Mouse (Mus musculus): ENCODE measurements around the gene Pqlc3. TPM values are rescaled to one million over a fixed set of nuclear protein-coding genes. Genes with fewer than 3 reads are reported as not detected.

Gene Pqlc3
- polyA plus RNA-seq, 1 experiment: 0.52 TPM

DNA sequence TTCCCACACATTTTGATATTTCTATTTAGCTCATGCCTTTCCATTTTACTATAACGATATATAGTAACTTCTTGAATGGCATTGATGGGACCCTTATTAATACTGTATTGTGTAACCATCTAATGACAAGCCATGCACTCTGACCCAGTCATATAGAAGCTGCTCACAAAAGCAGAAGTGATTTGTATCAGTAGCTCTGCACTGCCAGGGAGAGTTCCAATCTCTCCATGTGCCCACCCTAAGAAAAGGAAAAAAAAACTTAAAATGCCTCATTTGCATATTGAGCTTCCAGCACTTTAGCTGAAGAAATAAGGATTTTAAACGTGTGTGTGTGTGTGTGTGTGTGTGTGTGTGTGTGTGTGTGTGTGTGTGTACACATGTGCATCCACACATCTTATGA, 7.9 kb downstream of the Pqlc3 start:
- no peaks in the 10 kb centered on the region for H3K9me3 ChIP-seq (ENCODE audit: control insufficient read depth, low read length)
- H3K36me3 ChIP-seq (ENCODE audit: control insufficient read depth): peaks cover 60% of the 10 kb centered on the region
- H3K27me3 ChIP-seq (ENCODE audit: control insufficient read depth): no peaks in the 10 kb centered on the region; the same call in 1 of the 2 replicates
- H3K4me1 ChIP-seq (ENCODE audit: control insufficient read depth): peaks cover 4% of the 10 kb centered on the region
- no peak for TF ChIP-seq TAL1 (IDR thresholded peaks at IDR 0.05; ENCODE audit: low read length)
- TF ChIP-seq GATA1 (IDR thresholded peaks at IDR 0.05; ENCODE audit: low read length): no peak
- H3K4me3 ChIP-seq (replicated peaks): no peak overlapping the region

DNA sequence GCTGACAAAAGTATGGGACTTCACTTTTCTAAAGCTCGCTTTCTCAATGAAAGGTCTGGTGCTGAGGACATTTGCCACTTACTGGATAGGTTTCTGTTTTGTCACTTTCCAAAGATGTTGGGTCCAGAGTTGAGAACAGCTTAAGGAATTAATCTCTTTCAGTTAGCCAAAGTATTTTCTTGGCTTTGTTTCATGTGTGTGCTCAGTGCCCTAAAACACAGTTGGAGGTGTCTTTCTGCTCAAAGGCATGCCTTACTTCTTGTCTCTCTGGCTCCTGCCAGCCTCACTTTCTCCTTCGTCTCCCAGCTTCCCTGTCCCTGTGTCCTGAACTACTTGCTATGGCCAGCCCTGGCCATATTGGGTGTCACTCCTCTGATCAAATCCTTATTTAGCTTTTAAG, 8.8 kb downstream of the Pqlc3 start:
- no peaks in the 10 kb centered on the region for H3K27me3 ChIP-seq (ENCODE audit: control insufficient read depth)
- no peak overlapping the region for H3K4me3 ChIP-seq (replicated peaks)
- peaks cover 4% of the 10 kb centered on the region for H3K4me1 ChIP-seq (ENCODE audit: control insufficient read depth)
- peaks cover 60% of the 10 kb centered on the region for H3K36me3 ChIP-seq (ENCODE audit: control insufficient read depth)
- no peaks in the 10 kb centered on the region for H3K9me3 ChIP-seq (ENCODE audit: control insufficient read depth, low read length)
- no peak for TF ChIP-seq GATA1 (IDR thresholded peaks at IDR 0.05; ENCODE audit: low read length)
- no peak for TF ChIP-seq TAL1 (IDR thresholded peaks at IDR 0.05; ENCODE audit: low read length)

GRCm38 (mm10) chr12:16985778-16986177, 14.4 kb downstream of the Pqlc3 start:
- Histone ChIP-seq H3K9me3 (ENCODE audit: control insufficient read depth, low read length) (no peaks in the 10 kb centered on the region), H3K36me3 (ENCODE audit: control insufficient read depth) (peaks cover 69% of the 10 kb centered on the region), H3K27me3 (ENCODE audit: control insufficient read depth) (no peaks in the 10 kb centered on the region), H3K4me1 (ENCODE audit: control insufficient read depth) (no peaks in the 10 kb centered on the region), H3K4me3 (replicated peaks) (no peak overlapping the region)
- no peak for TF ChIP-seq TAL1 (IDR thresholded peaks at IDR 0.05; ENCODE audit: low read length)
- TF ChIP-seq GATA1 (IDR thresholded peaks at IDR 0.05; ENCODE audit: low read length): no peak

- Histone ChIP-seq H3K9me3 (ENCODE audit: control insufficient read depth, low read length) (no peaks in the 10 kb centered on the region), H3K36me3 (ENCODE audit: control insufficient read depth) (peaks cover 89% of the 10 kb centered on the region), H3K4me3 (replicated peaks) (no peak overlapping the region), H3K27me3 (ENCODE audit: control insufficient read depth) (no peaks in the 10 kb centered on the region), H3K4me1 (ENCODE audit: control insufficient read depth) (no peaks in the 10 kb centered on the region)
- TF ChIP-seq TAL1 (IDR thresholded peaks at IDR 0.05; ENCODE audit: low read length): no peak
- TF ChIP-seq GATA1 (IDR thresholded peaks at IDR 0.05; ENCODE audit: low read length): no peak
Observed at GRCm38 (mm10) chr12:16977120-16977519, 23.1 kb downstream of the Pqlc3 start.

- Histone ChIP-seq H3K9me3 (ENCODE audit: control insufficient read depth, low read length) (no peaks in the 10 kb centered on the region), H3K4me3 (replicated peaks) (no peak overlapping the region), H3K36me3 (ENCODE audit: control insufficient read depth) (peaks cover 79% of the 10 kb centered on the region), H3K27me3 (ENCODE audit: control insufficient read depth) (no peaks in the 10 kb centered on the region), H3K4me1 (ENCODE audit: control insufficient read depth) (no peaks in the 10 kb centered on the region)
- no peak for TF ChIP-seq TAL1 (IDR thresholded peaks at IDR 0.05; ENCODE audit: low read length)
- TF ChIP-seq GATA1 (IDR thresholded peaks at IDR 0.05; ENCODE audit: low read length): no peak
Observed at GRCm38 (mm10) chr12:16966811-16967210, 33.4 kb downstream of the Pqlc3 start.

DNA sequence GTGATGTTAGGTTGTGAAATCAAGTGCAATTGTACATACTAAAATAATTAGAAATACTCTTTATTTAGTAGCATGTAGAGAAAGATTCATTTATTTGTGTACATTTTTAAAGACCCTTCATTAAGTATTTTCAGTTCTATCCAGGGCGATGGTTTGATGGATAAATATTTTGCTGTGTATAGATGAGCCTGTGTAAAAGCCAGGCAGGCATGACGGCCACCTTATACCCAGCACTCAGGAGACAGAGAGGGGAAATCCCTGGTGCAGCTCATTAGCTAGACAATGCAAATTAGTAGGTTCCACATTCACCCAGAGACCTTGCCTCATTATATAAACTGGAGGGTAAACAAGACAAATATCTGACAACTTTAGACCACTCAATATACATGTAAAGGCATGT, 36.9 kb downstream of the Pqlc3 start:
- Histone ChIP-seq H3K36me3 (ENCODE audit: control insufficient read depth) (peaks cover 82% of the 10 kb centered on the region), H3K4me1 (ENCODE audit: control insufficient read depth) (no peaks in the 10 kb centered on the region), H3K9me3 (ENCODE audit: control insufficient read depth, low read length) (no peaks in the 10 kb centered on the region), H3K27me3 (ENCODE audit: control insufficient read depth) (no peaks in the 10 kb centered on the region), H3K4me3 (replicated peaks) (no peak overlapping the region)
- TF ChIP-seq TAL1 (IDR thresholded peaks at IDR 0.05; ENCODE audit: low read length) (no peak), GATA1 (IDR thresholded peaks at IDR 0.05; ENCODE audit: low read length) (no peak)

DNA sequence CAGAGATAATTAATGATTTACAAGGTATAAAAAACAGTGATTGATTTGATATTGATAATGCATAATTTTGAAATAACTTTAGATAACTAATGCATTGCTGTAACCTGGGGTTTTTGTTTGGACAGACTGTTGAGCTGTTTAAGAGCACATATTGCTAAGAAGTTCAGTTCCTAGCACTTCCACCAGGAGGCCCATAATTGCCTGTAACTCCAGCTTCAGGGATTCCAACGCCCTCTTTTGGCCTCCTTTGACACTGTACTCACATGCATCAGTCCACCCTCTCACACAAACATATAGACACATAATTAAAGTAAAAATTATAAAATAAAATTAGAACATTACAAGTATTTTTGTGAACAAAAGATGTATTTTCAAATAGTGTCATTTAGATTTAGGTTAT, 41.4 kb downstream of the Pqlc3 start:
- H3K4me1 ChIP-seq (ENCODE audit: control insufficient read depth): no peaks in the 10 kb centered on the region
- TF ChIP-seq GATA1 (IDR thresholded peaks at IDR 0.05; ENCODE audit: low read length): no peak
- no peak for TF ChIP-seq TAL1 (IDR thresholded peaks at IDR 0.05; ENCODE audit: low read length)
- H3K27me3 ChIP-seq (ENCODE audit: control insufficient read depth): no peaks in the 10 kb centered on the region
- H3K9me3 ChIP-seq (ENCODE audit: control insufficient read depth, low read length): no peaks in the 10 kb centered on the region
- no peak overlapping the region for H3K4me3 ChIP-seq (replicated peaks)
- H3K36me3 ChIP-seq (ENCODE audit: control insufficient read depth): peaks cover 84% of the 10 kb centered on the region

- Histone ChIP-seq H3K9me3 (ENCODE audit: control insufficient read depth, low read length) (no peaks in the 10 kb centered on the region), H3K36me3 (ENCODE audit: control insufficient read depth) (peaks cover 57% of the 10 kb centered on the region), H3K27me3 (ENCODE audit: control insufficient read depth) (no peaks in the 10 kb centered on the region), H3K4me1 (ENCODE audit: control insufficient read depth) (no peaks in the 10 kb centered on the region), H3K4me3 (replicated peaks) (no peak overlapping the region)
- TF ChIP-seq TAL1 (IDR thresholded peaks at IDR 0.05; ENCODE audit: low read length) (no peak), GATA1 (IDR thresholded peaks at IDR 0.05; ENCODE audit: low read length) (no peak)
Observed at GRCm38 (mm10) chr12:16948239-16948638, 52.0 kb downstream of the Pqlc3 start.

GRCm38 (mm10) chr12:16941976-16942375, 58.2 kb downstream of the Pqlc3 start:
- TF ChIP-seq GATA1 (IDR thresholded peaks at IDR 0.05; ENCODE audit: low read length) (no peak), TAL1 (IDR thresholded peaks at IDR 0.05; ENCODE audit: low read length) (no peak)
- Histone ChIP-seq H3K4me1 (ENCODE audit: control insufficient read depth) (no peaks in the 10 kb centered on the region), H3K36me3 (ENCODE audit: control insufficient read depth) (peaks cover 50% of the 10 kb centered on the region)

More at GRCm38 (mm10) chr12:16941976-16942375, 58.2 kb downstream of the Pqlc3 start:
- Histone ChIP-seq H3K27me3 (ENCODE audit: control insufficient read depth) (no peaks in the 10 kb centered on the region), H3K4me3 (replicated peaks) (no peak overlapping the region), H3K9me3 (ENCODE audit: control insufficient read depth, low read length) (no peaks in the 10 kb centered on the region)

Other genes starting within 250 kb of the Pqlc3 start
- gene Greb1, start 199.5 kb downstream of the Pqlc3 start, polyA plus RNA-seq (2012): 0.01 TPM in 1 of 2 replicates, not detected in the other
- 0.53 and 0.67 TPM in 2 replicates for gene E2f6, start 189.4 kb downstream of the Pqlc3 start, polyA plus RNA-seq (2012)
- 0.10 and 0.12 TPM in 2 replicates for gene Rock2, start 105.5 kb downstream of the Pqlc3 start, polyA plus RNA-seq (2012)
- gene 2410004P03Rik, start 11.3 kb upstream of the Pqlc3 start, polyA plus RNA-seq (2012): not detected in 2 replicates
- 0.01 TPM in 1 of 2 replicates, not detected in the other for gene Kcnf1, start 176.5 kb upstream of the Pqlc3 start, polyA plus RNA-seq (2012)

Data from erythroblast, embryonic 14.5 days (primary cell).